Mouse (Mus musculus) lung, postnatal 10 days (tissue): ENCODE results near the gene Srsf10.
A peak's percentile ranks its signal among the peaks of the same experiment; 100 is the strongest.

Experiments used
- DNase-seq: peaks from one replicate; pipeline ENCODE4 v3.0.0; 2021

The Srsf10 gene

DNA sequence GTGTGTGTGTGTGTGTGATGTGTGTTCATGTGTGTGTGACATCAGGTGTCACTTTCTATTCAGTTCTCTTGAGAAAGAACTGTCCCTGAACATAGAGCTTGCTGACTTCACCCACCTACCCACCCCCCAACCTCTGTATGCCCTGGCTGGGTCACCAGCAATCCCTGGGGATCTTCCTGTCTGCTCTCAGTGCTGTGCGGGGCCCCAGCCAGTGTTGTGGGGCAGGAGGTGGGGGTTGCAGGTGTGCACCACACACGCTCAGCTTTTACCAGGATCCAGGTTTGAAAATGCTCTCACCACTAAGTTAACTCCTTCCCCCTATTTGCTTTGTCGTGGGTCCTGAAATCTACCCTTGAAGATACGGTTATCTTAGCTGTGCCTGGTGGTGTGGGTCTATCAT is 30.6 kb downstream of the Srsf10 start:
- no peak for DNase-seq

DNA sequence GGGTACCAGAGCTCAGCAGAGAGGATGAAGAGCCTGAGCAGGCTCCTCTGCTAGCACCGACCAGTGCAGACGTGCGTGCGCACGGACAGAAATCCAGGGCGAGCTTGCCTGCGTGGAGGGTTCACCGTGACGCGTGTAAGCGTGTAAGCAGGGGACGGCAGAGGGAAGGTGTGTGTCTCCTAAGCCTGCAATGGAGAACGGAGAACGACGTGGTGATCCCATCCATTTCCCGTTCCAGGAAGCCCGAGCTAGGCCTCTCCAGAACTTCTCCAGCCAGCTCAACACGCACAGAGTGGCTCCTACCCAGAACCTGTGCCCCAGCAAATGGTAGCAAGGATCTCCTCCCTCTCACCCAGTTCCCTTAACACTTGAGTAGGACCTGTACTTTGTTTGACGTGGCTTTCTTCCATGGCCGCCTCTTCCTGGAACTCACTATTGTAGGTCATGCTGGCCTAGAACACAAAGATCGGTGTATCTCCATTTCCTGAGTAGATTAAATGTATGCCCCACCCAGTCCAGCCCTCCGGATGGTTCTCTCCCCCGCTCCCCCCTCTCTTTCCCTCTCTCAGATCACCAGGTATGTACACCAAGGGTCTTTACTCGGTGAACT is 33.0 kb downstream of the Srsf10 start:
- DNase-seq, result no peak

DNA sequence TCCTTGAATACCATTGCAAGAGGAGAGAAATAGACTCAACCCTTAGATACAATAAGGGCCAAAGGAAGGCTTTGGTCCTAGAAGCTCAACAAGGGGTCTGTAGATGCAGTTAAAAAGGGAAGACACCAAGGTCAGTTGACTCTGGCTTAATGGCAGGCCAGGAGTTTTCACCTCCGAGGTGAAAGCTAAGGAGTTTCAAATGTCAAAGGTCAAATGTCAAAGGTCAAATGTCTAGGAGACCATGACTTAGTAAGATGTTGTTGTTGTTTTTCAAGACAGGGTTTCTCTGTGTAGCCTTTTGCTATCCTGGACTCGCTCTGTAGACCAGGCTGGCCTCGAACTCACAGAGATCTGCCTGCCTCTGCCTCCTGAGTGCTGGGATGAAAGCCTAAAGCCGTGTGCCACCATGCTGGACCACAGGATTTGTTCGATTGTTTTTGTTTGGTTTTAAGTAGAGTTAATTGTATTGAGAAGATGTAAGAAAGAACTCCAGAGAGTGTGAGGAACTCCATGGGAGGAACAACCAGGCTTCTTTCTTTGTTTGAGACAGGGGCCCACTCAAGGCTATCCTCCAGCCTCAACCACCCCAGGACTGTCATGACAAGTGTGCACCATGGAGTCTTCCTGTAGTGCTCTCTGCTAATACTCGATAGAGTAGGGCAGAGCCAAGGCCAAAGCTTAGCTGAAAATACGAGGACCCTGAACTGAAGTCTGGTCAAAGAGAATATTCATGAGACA is 33.8 kb downstream of the Srsf10 start:
- DNase-seq, result no peak

DNA sequence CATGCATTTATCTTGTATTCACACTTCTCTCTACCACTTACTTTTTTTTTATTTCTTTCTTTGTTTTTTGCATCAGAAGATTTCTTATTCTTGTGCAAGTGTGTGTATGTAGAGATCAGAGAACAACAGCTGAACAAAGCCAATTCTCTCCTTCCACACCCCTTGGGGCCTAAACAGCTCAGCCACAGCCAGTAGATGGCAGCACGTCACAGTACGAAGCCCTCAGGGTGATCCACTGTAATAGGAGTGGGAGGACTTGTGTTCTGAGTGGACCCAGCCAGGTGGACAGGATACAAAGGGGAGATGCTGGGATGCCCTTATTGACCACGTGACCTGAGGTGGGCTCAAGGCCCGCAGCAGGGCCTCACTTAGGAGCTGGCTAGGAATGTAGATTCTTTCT is 34.3 kb downstream of the Srsf10 start:
- peak; percentile 90 for DNase-seq

DNA sequence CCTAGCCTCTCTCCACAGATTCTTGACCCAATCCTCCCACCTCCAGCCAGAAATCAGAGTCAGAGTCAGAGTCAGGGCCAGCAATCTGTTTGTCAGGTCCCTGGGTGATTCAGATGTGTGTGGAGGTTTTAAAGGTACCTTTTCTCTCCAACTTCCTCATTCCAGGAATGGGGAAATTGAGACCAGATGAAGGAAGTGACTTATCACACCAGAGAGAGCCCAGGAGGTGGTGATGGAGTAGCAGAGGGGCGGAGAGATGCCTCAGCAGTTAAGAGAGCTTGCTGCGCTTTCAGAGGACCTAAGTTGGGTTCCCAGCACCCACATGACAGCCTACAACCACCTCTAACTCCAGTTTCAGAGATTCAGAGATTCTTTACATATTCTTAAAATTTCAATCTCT is 36.0 kb downstream of the Srsf10 start:
- DNase-seq, result no peak

DNA sequence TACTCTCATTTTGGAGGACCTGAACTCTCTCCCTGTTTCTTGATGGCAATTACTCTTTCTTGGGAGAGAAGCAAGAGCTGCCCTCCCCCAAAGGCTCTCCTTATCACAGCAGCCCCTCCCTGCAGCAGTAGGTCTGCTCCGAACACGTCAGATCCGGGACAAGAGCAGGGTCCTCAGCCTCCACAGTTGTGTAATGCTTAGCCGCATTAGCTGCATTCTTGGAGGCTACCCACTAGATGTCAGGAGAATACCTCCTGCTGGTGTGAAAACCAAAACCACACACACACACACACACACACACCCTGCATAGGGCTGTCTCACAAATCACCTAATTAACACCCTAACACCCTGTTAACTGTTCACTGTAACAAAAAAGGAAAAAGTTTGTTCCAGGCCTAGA is 37.3 kb downstream of the Srsf10 start:
- no peak for DNase-seq

DNA sequence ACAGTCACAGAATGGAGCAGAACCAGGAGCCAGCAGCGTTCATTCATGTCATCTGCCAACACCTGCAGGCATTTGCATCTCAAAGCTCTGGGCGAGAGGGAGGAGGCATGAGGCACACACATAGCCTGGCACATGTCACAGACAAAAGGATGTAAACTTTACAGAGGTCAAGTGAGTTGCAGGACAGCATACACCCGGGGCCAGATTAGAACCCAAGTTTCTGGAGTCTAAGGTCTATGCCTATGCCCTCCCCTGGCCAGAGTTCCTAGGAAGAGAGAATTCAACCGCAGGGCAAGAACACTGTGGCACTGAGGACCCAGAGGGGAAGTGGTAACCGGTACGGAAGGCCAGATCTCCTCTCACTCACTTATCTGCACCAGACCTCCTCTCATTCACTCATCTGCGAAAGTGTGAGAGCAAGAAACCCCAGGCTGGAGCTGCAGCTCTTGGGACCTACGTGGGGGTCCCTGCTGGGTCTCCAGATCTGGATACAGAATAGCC is 39.6 kb downstream of the Srsf10 start, which contains the start of gene Cnr2:
Cnr2 (plus strand) TSS at position 324 of the 501 bp plus-strand sequence.
- no peak for DNase-seq

DNA sequence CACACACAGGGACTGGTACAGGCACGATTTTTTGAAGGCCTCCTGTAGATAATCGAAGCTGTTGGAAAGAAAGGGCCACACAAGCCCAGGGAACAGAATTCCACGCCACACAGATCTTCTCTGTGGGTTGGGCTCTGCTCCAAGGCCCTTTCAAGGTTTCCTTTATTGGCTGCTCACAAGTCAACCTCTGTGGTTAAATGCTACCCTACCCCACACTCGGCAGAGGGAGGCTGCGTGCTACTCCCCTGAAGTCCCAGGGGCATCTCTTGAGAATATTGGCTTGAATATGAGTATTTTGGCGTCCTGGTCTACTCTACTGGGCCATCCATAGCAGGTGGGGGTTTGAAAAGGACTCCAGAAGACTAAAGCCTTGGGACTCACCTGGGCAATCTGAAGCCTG is 40.6 kb downstream of the Srsf10 start:
- DNase-seq, result no peak

DNA sequence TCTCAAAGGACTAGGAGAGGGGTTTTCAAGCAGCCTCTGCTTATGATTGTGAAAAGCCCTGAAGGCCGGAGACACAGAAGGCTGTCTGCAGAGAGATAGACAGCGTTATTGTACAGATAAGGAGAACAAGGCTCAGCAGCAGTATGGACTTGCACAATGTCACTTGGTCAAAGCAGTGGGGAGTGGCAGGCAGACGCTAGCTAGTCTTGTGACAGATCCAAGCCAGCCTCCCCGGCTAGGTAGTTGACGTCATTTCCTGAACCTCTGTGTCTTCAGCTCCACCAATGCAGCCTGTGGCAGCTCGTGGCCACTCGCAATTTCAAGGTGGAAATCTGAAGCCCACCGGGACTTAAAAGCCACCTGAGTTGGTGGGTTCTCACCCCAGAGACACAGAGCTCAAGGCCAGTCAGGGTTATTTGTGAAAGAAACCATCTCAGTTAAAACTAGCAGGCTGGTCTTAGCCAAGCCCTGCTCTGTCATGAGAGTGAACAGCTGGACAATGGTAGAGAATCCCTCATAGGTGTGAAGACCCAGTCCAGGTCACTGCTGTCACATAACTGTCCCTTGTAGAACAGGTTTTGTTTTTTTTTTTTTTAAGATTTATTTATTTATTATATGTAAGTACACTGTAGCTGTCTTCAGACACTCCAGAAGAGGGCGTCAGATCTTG is 43.0 kb downstream of the Srsf10 start:
- no peak for DNase-seq

DNA sequence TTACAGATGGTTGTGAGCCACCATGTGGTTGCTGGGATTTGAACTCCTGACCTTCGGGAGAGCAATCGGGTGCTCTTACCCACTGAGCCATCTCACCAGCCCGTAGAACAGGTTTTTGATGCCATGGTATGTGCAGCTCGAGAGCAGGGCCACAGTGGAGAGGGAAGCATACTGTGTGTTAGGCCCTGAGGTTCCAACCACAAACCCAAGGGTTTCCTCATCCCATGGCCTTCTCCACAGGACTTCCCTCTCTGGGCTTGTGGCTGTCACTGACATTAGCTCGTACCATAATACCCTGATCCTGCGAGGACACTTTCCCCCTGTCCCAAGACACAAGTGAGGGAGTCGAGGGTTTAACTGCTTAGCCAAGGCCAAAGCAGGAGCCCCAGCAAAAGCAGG is 43.5 kb downstream of the Srsf10 start:
- DNase-seq, result no peak

DNA sequence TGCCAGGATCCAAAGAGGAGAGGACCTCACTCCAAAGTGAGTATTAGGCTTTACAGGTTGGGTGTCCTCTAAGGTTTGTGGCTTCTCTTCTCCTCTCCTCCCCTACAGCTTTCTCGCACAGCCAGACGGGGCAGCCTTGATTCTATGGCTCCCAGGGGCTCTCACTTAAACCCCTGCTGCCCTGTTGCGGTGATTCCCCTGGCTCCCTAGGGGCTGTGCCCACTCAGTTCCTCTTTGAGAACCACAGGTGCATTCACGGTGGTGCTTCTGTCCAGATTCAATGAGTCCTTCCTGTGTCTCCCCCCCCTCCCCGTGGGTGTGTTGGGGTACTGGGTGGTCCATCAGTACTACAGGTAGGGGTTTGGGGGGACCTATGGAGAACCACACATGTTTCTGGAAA is 44.5 kb downstream of the Srsf10 start:
- DNase-seq, result no peak

DNA sequence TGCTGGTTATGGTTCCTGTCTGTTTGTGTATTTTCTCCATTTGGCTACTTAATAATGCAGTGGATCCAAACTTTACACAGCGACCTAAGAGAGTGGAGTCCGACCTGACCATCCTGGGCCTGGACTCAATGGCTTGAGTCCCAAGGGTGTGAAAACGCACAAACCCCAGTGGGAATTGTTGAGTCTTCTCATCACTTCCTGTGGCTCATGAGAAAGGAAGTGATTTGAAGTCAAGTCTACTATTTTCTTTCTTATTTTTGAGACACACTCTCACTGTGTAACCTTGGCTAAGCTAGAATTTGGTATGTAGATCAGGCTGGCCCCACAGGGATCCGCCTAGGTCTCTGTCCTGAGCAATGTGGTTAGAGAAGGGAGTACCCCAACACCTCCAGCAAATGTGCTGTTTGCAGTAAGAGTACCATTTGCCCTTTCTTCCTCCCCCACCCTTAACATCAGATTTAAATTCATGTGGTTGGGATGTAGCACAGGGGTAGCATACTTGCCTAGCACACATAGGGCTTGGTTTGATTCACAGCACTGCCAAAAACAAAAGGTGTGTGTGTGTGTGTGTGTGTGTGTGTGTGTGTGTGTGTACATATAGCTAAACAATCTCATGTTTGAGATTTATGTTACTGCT is 47.2 kb downstream of the Srsf10 start:
- no peak for DNase-seq

DNA sequence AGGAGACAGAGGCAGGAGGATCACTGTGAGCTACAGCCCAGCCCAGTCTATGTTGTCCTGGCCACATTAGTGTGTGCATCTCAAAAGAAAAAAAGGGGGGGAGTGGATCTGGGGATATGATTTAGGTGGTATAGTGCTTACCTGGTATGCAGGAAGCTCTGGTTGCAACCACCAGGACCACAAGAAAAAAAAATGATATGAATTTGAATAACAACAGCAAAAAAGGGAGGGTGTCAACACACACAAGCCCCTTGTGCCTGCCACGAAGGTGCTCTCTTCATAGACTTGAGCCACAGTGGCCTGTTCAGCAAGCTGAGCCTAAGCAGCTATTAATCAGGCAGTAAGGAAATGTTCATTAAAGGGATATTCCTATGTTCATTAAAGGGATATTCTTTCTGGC is 49.3 kb downstream of the Srsf10 start:
- DNase-seq, result no peak

DNA sequence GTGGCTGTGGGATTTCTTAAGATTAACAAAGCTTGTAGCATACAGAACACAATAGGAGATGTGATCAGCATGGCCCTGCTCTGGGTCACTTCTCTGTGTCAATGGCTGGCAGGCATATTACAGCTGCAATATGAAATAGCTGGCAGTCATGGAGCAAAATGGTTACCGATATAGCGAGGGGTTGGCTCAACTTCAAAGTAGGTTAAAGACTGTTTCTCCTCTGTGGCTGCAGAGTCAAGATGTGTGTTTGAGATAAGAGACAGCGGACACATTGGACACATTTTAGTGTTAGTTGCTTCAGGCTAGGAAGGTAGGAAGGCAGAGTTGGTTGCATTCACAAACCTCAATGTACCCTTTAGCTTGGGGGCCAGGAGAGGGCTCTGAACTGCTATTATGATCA is 51.1 kb downstream of the Srsf10 start:
- DNase-seq, result no peak

DNA sequence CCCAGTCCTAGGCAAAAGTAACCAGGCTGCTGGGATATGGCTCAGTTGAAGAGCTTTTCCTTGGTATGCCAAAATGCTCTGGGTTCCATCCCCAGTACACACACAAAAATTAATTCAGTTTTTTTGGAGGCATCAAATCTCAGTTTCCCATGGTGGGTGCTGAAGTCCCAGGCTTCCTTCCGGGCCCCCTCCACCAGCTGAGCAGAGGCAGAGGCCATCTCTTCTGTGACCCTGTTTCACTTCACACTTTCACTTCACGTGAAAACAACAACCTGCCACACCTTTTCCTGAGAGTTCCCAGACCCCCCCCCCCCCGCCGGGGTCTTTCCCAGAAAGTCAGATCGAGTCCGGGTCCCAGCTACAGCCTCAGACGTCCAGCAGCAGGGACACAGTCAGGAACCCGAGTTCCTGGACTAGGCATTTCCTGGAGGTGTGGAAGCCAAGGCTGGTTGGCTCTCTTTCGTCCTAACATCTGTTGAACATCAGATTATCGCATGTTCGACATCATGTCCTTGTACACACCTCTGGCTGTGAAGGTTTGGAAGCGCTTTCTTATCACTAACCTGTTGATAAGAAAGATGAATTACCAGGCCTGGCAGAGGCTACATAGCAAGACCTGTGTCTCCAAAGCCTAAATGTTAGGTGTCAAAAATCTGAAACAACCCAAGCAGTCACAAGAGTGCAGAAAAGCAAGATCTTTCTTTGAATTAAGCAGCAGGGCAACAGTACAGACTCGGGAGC is 53.9 kb downstream of the Srsf10 start:
- no peak for DNase-seq

DNA sequence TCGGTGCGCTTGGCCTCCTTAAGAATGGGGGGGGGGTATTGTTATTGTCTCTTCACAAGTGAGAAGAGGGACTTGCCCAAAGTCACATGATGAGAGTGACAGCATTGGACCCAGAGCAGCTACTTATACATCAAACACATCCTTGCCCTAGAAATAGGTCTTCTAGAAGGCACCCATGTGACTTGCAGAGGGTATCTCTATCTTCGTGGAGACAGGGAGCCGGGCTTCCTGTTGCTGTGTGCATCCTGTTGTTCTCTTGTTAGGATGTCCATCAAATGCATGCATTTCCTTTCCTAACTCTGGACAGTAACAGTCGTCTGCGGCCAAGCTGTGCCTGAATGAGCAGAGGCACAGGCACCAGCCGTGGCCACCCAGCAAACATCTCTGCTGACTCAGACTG is 56.0 kb downstream of the Srsf10 start:
- peak; percentile 43 for DNase-seq

DNA sequence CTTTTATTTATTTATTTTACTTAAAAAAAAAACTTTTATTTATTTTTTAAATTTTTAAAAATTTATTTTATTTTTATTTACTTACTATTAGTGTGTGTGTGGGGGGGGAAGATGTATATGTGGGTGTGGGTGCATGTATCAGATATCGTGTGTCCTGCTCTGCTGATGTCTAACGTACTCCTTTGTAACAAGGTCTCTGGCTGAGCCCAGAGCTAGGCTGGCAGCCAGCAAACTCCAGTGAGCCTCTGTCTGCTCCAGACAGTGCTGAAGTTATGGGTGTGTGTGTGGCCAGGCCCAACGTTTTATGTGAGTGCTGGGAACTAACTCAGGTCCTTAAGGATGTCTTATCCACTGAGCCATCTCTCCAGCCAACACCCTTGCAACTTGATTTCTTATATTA is 56.6 kb downstream of the Srsf10 start:
- DNase-seq, result no peak

DNA sequence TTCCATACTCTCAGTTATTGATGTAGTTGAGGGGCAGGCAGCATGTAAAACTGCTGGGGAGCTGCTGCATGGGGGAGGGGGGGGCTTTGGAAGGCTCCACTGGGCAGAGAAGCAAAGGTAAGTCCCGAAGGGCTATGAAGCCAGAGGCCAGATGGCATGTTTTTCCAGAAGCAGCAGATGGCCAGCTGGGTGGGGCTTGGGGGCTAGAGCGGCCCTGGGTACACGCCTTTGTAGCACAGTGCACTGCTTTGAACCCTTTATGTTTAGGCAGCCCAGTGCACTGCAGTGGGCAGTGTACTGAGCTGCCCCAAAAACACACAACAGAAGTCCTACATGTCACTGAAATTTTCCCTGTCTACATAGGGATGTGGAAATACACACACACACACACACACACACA is 57.3 kb downstream of the Srsf10 start:
- no peak for DNase-seq

DNA sequence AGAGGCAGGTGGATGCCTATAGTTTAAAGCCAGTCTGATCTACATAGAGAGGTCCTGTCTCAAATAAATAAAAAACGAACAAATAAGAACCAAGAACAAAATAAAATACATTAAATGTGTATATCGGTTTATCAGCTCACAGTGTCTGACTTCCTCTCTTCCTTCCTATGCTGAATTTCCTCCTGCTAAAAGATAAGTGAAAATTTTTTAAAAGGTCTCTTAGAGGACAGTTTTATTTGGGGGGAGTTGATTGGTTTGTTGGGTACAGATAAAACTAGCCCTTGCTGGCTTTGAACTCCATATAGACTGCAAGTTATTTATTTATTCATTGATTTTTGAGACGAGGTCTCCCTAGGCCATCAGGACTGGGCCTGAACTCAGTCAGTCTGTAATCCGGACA is 57.9 kb downstream of the Srsf10 start:
- DNase-seq, result no peak

DNA sequence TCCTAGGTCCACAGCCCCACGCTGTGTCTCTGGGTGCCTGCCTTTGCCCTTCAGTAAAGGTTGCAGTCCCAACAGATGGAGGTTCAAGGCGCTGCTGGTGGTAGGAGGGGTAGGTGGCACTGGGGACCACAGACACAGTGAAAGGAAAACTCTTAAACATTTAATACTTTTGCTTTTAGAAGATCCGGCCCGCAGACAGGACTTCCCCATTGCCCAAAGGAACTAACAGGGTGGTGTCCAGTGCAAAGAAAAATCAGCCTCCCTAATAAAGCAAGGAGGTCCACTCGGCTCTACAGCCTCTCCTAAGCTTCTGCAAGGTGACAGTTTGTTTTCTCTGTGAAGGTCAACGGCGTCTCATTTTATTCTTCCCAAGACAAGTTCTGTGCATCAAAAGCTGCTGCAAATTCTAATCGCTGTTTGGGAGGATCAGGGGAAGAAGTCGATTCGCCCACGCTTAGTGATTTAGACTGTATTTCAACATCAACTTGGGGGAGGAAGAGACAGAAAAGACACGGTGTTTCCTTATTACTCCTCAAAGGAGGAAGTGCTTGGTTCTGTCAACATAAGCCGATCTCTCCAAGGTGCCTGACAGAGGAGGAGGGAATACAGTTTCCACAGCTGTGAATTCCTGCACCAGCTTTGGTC is 63.2 kb downstream of the Srsf10 start:
- DNase-seq, result no peak

DNA sequence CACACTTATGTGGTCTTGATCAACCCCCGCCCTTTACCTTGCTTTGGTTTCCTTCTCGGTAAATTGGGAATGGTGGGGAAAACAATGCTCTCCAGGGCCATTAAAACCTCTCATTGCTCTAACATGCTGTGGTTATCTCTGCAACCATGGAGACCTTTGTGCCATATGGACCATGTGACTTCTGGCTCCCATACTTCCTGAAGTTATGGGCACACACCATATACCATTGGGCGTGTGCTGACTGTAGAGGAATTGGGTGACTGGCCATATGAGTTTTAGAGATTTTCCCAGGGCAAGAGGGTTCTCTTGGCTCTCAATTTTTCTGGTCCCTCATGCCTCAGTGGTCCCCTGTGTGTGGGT is 63.7 kb downstream of the Srsf10 start:
- no peak for DNase-seq
